28 mouse cellular contexts compared by ENCODE assay signal in the genomic region with DNA sequence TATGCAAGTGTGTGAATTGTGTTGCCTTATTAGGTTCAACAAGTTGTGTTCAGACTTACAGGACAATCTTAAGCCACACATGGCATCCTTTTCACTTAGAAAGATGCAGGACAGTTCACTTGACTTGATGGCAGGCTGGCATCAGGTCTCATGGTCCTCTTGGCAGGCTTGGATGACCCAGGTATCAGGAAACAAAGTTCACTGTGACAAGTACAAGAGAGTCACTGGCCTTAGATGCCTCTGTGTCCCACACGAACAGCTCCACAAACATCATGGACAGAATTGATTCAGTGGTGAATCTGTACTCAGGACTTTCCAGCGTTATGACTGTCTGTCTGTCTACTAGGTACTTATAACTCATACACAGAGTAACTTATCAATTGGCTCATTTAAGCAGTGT.
"Had no signal": no experiment of that assay in that cellular context is flagged by ENCODE, and none has a peak within 500 bp of the region (broad histone marks: within the 10 kb centered on the region; RNA-seq: fewer than 3 reads in every experiment).

No protein-coding gene starts in this region.

- H3K9me3 ChIP-seq: embryonic facial prominence, embryonic 10.5 days; embryonic facial prominence, embryonic 12.5 days; embryonic facial prominence, embryonic 13.5 days; embryonic facial prominence, embryonic 15.5 days; forebrain, embryonic 10.5 days; forebrain, embryonic 12.5 days; forebrain, embryonic 13.5 days; forebrain, embryonic 15.5 days had no signal

- H3K4me1 ChIP-seq: embryonic facial prominence, embryonic 10.5 days; embryonic facial prominence, embryonic 12.5 days; embryonic facial prominence, embryonic 13.5 days; embryonic facial prominence, embryonic 15.5 days; forebrain, embryonic 10.5 days; forebrain, embryonic 12.5 days; forebrain, embryonic 13.5 days; forebrain, embryonic 15.5 days had no signal

- H3K4me3 ChIP-seq: embryonic facial prominence, embryonic 10.5 days; embryonic facial prominence, embryonic 12.5 days; embryonic facial prominence, embryonic 13.5 days; embryonic facial prominence, embryonic 15.5 days; erythroblast, embryonic 14.5 days; forebrain, embryonic 10.5 days; forebrain, embryonic 12.5 days; forebrain, embryonic 13.5 days; forebrain, embryonic 15.5 days; gastrocnemius, adult 2 months; heart, adult 2 months had no signal

- DNase-seq: cerebellum, adult 8-10 months; cerebellum, adult 9-10 months; cerebellum, adult 9-11 months; cerebellum, postnatal 10 days; cerebellum, postnatal 14 days; cerebellum, postnatal 25 days; cerebellum, postnatal 36 days; embryo, embryonic 11 days; forebrain, postnatal 0 days; gastrocnemius, adult 2 months; gastrocnemius, postnatal 10 days; gastrocnemius, postnatal 14 days; gastrocnemius, postnatal 25 days; gastrocnemius, postnatal 36 days; heart, adult 11 months; heart, adult 18-20 months; heart, adult 2 months had no signal

- H3K27ac ChIP-seq: embryonic facial prominence, embryonic 10.5 days; embryonic facial prominence, embryonic 12.5 days; embryonic facial prominence, embryonic 13.5 days; embryonic facial prominence, embryonic 15.5 days; forebrain, embryonic 10.5 days; forebrain, embryonic 12.5 days; forebrain, embryonic 13.5 days; forebrain, embryonic 15.5 days; gastrocnemius, adult 2 months; heart, adult 2 months had no signal

- H3K4me2 ChIP-seq: embryonic facial prominence, embryonic 12.5 days; embryonic facial prominence, embryonic 13.5 days; embryonic facial prominence, embryonic 15.5 days; forebrain, embryonic 12.5 days; forebrain, embryonic 13.5 days; forebrain, embryonic 15.5 days had no signal

- ATAC-seq: forebrain, embryonic 13.5 days; forebrain, embryonic 14.5 days; forebrain, embryonic 15.5 days; forebrain, embryonic 16.5 days; forebrain, postnatal 0 days had no signal

- H3K27me3 ChIP-seq: embryonic facial prominence, embryonic 12.5 days; embryonic facial prominence, embryonic 13.5 days; embryonic facial prominence, embryonic 15.5 days; forebrain, embryonic 12.5 days; forebrain, embryonic 13.5 days; forebrain, embryonic 15.5 days had no signal

- H3K9ac ChIP-seq: embryonic facial prominence, embryonic 12.5 days; embryonic facial prominence, embryonic 13.5 days; embryonic facial prominence, embryonic 15.5 days; forebrain, embryonic 12.5 days; forebrain, embryonic 13.5 days; forebrain, embryonic 15.5 days; forebrain, postnatal 0 days had no signal
